Mouse (Mus musculus): ENCODE results near the gene Gamt.

- TF ChIP-seq CTCF (IDR thresholded peaks at IDR 0.05; ENCODE audit: borderline replicate concordance, insufficient read depth, low read depth, low read length) (no peak), POLR2A (IDR thresholded peaks at IDR 0.05; ENCODE audit: borderline replicate concordance, insufficient read depth, low read length) (no peak)
Observed at GRCm38 (mm10) chr10:80258752-80259462, 1.9 kb downstream of the Gamt start.

Measured in cerebellum, adult 2 months (tissue).